Mouse (Mus musculus) kidney, adult 2 months (tissue): ENCODE data around the gene Apoc2.

Experiments
- CTCF ChIP-seq: fragments of 200-500 bp; conservative IDR thresholded peaks from 2 replicates; pipeline ENCODE4 v1.5.1; 2011; ENCODE audit warnings: low read depth, mild to moderate bottlenecking, control low read depth, low read length, moderate library complexity, mixed read lengths; ENCODE audit not compliant: insufficient read depth, insufficient read length
- POLR2A ChIP-seq: fragments of 200-500 bp; IDR thresholded peaks from one replicate; pipeline ENCODE4 v1.6.1; 2011; ENCODE audit warnings: low read depth, low read length, control low read depth

- TF ChIP-seq CTCF, result no peak
- peak; percentile 30 for TF ChIP-seq POLR2A
Measured at GRCm38 (mm10) chr7:19715239-19716054, 37.7 kb upstream of the Apoc2 start, which contains the start of gene Tomm40.
